Mouse (Mus musculus): ENCODE measurements around the gene Slc5a3. TPM values are rescaled to one million over a fixed set of nuclear protein-coding genes. Genes with fewer than 3 reads are reported as not detected.

Slc5a3 gene
- polyA plus RNA-seq, 1 experiment from 2014 or later: 3.5 TPM

- peak; percentile 8; the same call in 1 of the 2 replicates for ATAC-seq (replicated peaks; ENCODE audit: extremely low read depth, insufficient read depth, low FRiP score)
- no peaks in the 10 kb centered on the region for H3K27me3 ChIP-seq (ENCODE audit: control insufficient read depth, insufficient read depth, low read length)
- H3K4me1 ChIP-seq (ENCODE audit: control insufficient read depth, insufficient read depth, low read length): peaks cover 16% of the 10 kb centered on the region
- H3K9ac ChIP-seq (ENCODE audit: low read length): peak overlapping the region; percentile 93
- H3K9me3 ChIP-seq (replicated peaks; ENCODE audit: control insufficient read depth, low read length): peaks cover 4% of the 10 kb centered on the region
- peak overlapping the region; percentile 97 for H3K4me3 ChIP-seq (ENCODE audit: low read length)
- 3% methylated on average over 53 of the region's 63 CpGs for WGBS
- H3K36me3 ChIP-seq (ENCODE audit: control insufficient read depth, insufficient read depth): peaks cover 13% of the 10 kb centered on the region
- peak overlapping the region; percentile 93 for H3K4me2 ChIP-seq (ENCODE audit: low read depth, low read length)
- peak overlapping the region; percentile 73 for H3K27ac ChIP-seq (ENCODE audit: low read length)
Measured at GRCm38 (mm10) chr16:92058644-92059620, 810 bp downstream of the Slc5a3 start.

GRCm38 (mm10) chr16:92060213-92060612, 2.1 kb downstream of the Slc5a3 start:
- Histone ChIP-seq H3K9ac (ENCODE audit: low read length) (no peak overlapping the region), H3K4me2 (ENCODE audit: low read depth, low read length) (peak overlapping the region; percentile 93)
- ATAC-seq (replicated peaks; ENCODE audit: extremely low read depth, insufficient read depth, low FRiP score): no peak

DNA sequence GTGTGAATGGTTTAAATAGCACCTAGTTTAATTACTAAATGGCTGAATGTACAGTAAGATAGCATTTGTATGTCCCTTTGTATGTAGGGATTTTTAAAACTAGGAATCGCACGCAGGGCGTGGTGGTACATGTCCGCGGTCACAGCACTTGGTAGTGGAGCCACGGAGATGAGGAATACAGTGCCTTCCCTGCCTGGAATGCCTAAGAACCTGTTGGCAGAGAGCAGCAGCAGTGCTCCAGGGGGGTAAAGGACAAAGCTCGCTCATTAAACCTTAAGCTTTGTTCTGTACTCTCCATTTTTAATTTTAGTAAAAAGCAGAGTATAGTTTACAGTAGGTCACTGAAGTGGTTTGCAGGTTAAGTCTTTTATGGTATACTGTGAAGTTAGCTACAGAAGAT, 3.5 kb downstream of the Slc5a3 start:
- no peak overlapping the region for H3K4me3 ChIP-seq (ENCODE audit: low read length)
- H3K27me3 ChIP-seq (ENCODE audit: control insufficient read depth, insufficient read depth, low read length): no peaks in the 10 kb centered on the region
- H3K36me3 ChIP-seq (ENCODE audit: control insufficient read depth, insufficient read depth): peaks cover 13% of the 10 kb centered on the region
- H3K27ac ChIP-seq (ENCODE audit: low read length): no peak overlapping the region
- no peak for ATAC-seq (replicated peaks; ENCODE audit: extremely low read depth, insufficient read depth, low FRiP score)
- peaks cover 16% of the 10 kb centered on the region for H3K4me1 ChIP-seq (ENCODE audit: control insufficient read depth, insufficient read depth, low read length)
- H3K9ac ChIP-seq (ENCODE audit: low read length): no peak overlapping the region
- 90% methylated on average over 7 of the region's 7 CpGs for WGBS
- no peaks in the 10 kb centered on the region for H3K9me3 ChIP-seq (replicated peaks; ENCODE audit: control insufficient read depth, low read length)
- no peak overlapping the region for H3K4me2 ChIP-seq (ENCODE audit: low read depth, low read length)

More at GRCm38 (mm10) chr16:92060213-92060612, 2.1 kb downstream of the Slc5a3 start:
- H3K9me3 ChIP-seq (replicated peaks; ENCODE audit: control insufficient read depth, low read length): no peaks in the 10 kb centered on the region
- peaks cover 13% of the 10 kb centered on the region for H3K36me3 ChIP-seq (ENCODE audit: control insufficient read depth, insufficient read depth)
- H3K4me1 ChIP-seq (ENCODE audit: control insufficient read depth, insufficient read depth, low read length): peaks cover 19% of the 10 kb centered on the region
- H3K4me3 ChIP-seq (ENCODE audit: low read length): 0 out of 2 replicates have a peak overlapping the region, but pooled peaks have one; percentile 3
- H3K27ac ChIP-seq (ENCODE audit: low read length): no peak overlapping the region
- H3K27me3 ChIP-seq (ENCODE audit: control insufficient read depth, insufficient read depth, low read length): no peaks in the 10 kb centered on the region
- whole genome bisulfite sequencing: 75% methylated on average over 3 of the region's 3 CpGs

- no peak overlapping the region for H3K4me3 ChIP-seq (ENCODE audit: low read length)
- no peak overlapping the region for H3K27ac ChIP-seq (ENCODE audit: low read length)
- peaks cover 12% of the 10 kb centered on the region for H3K4me1 ChIP-seq (ENCODE audit: control insufficient read depth, insufficient read depth, low read length)
- WGBS: 95% methylated on average over 1 of the region's 1 CpGs
- H3K9me3 ChIP-seq (replicated peaks; ENCODE audit: control insufficient read depth, low read length): no peaks in the 10 kb centered on the region
- no peak for ATAC-seq (replicated peaks; ENCODE audit: extremely low read depth, insufficient read depth, low FRiP score)
- peaks cover 19% of the 10 kb centered on the region for H3K36me3 ChIP-seq (ENCODE audit: control insufficient read depth, insufficient read depth)
- no peaks in the 10 kb centered on the region for H3K27me3 ChIP-seq (ENCODE audit: control insufficient read depth, insufficient read depth, low read length)
- H3K4me2 ChIP-seq (ENCODE audit: low read depth, low read length): no peak overlapping the region
- no peak overlapping the region for H3K9ac ChIP-seq (ENCODE audit: low read length)
Measured at GRCm38 (mm10) chr16:92062832-92063231, 4.7 kb downstream of the Slc5a3 start.

DNA sequence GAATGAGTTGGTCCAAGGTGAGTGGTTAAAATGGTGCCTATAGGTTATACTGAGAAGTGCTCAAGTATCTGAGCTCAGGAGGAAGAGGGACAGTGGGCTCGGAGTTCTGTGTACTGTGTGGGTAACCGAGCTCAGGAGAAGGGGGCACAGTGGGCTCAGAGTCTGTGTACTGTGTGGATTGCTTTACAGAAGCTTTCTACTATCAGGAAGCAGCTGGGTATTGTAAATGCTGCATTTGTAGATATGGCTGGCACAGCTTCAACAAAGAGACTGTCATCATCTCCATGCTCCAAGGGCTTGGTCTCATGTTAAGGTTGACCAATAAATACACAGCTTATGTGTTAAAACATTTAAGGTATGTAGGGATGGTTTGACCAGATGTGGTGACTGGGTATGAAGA, 6.7 kb downstream of the Slc5a3 start:
- no peak overlapping the region for H3K27ac ChIP-seq (ENCODE audit: low read length)
- H3K36me3 ChIP-seq (ENCODE audit: control insufficient read depth, insufficient read depth): peaks cover 23% of the 10 kb centered on the region
- H3K27me3 ChIP-seq (ENCODE audit: control insufficient read depth, insufficient read depth, low read length): no peaks in the 10 kb centered on the region
- ATAC-seq (replicated peaks; ENCODE audit: extremely low read depth, insufficient read depth, low FRiP score): no peak
- H3K4me2 ChIP-seq (ENCODE audit: low read depth, low read length): no peak overlapping the region
- peaks cover 8% of the 10 kb centered on the region for H3K4me1 ChIP-seq (ENCODE audit: control insufficient read depth, insufficient read depth, low read length)
- WGBS: 75% methylated on average over 2 of the region's 2 CpGs
- H3K4me3 ChIP-seq (ENCODE audit: low read length): no peak overlapping the region
- H3K9ac ChIP-seq (ENCODE audit: low read length): no peak overlapping the region
- no peaks in the 10 kb centered on the region for H3K9me3 ChIP-seq (replicated peaks; ENCODE audit: control insufficient read depth, low read length)

- Histone ChIP-seq H3K27ac (ENCODE audit: low read length) (no peak overlapping the region), H3K9me3 (replicated peaks; ENCODE audit: control insufficient read depth, low read length) (no peaks in the 10 kb centered on the region), H3K4me3 (ENCODE audit: low read length) (no peak overlapping the region), H3K36me3 (ENCODE audit: control insufficient read depth, insufficient read depth) (peaks cover 14% of the 10 kb centered on the region), H3K4me1 (ENCODE audit: control insufficient read depth, insufficient read depth, low read length) (no peaks in the 10 kb centered on the region), H3K27me3 (ENCODE audit: control insufficient read depth, insufficient read depth, low read length) (no peaks in the 10 kb centered on the region), H3K4me2 (ENCODE audit: low read depth, low read length) (no peak overlapping the region), H3K9ac (ENCODE audit: low read length) (no peak overlapping the region)
- WGBS: 79% methylated on average over 8 of the region's 8 CpGs
- no peak for ATAC-seq (replicated peaks; ENCODE audit: extremely low read depth, insufficient read depth, low FRiP score)
Measured at GRCm38 (mm10) chr16:92070338-92070737, 12.2 kb downstream of the Slc5a3 start.

- no peak overlapping the region for H3K27ac ChIP-seq (ENCODE audit: low read length)
- H3K4me2 ChIP-seq (ENCODE audit: low read depth, low read length): no peak overlapping the region
- peaks cover 18% of the 10 kb centered on the region for H3K36me3 ChIP-seq (ENCODE audit: control insufficient read depth, insufficient read depth)
- no peak for ATAC-seq (replicated peaks; ENCODE audit: extremely low read depth, insufficient read depth, low FRiP score)
- H3K9me3 ChIP-seq (replicated peaks; ENCODE audit: control insufficient read depth, low read length): no peaks in the 10 kb centered on the region
- H3K9ac ChIP-seq (ENCODE audit: low read length): no peak overlapping the region
- 91% methylated on average over 8 of the region's 8 CpGs for WGBS
- no peaks in the 10 kb centered on the region for H3K27me3 ChIP-seq (ENCODE audit: control insufficient read depth, insufficient read depth, low read length)
- H3K4me3 ChIP-seq (ENCODE audit: low read length): no peak overlapping the region
- no peaks in the 10 kb centered on the region for H3K4me1 ChIP-seq (ENCODE audit: control insufficient read depth, insufficient read depth, low read length)
Measured at GRCm38 (mm10) chr16:92076797-92077196, 18.7 kb downstream of the Slc5a3 start.

GRCm38 (mm10) chr16:92083771-92084453, 25.8 kb downstream of the Slc5a3 start:
- ATAC-seq (replicated peaks; ENCODE audit: extremely low read depth, insufficient read depth, low FRiP score): no peak

GRCm38 (mm10) chr16:92089225-92089624, 31.1 kb downstream of the Slc5a3 start:
- no peak overlapping the region for H3K4me3 ChIP-seq (ENCODE audit: low read length)
- no peak overlapping the region for H3K4me2 ChIP-seq (ENCODE audit: low read depth, low read length)
- no peak for ATAC-seq (replicated peaks; ENCODE audit: extremely low read depth, insufficient read depth, low FRiP score)
- H3K36me3 ChIP-seq (ENCODE audit: control insufficient read depth, insufficient read depth): no peaks in the 10 kb centered on the region
- H3K4me1 ChIP-seq (ENCODE audit: control insufficient read depth, insufficient read depth, low read length): no peaks in the 10 kb centered on the region
- WGBS: 56% methylated on average over 3 of the region's 3 CpGs
- H3K27me3 ChIP-seq (ENCODE audit: control insufficient read depth, insufficient read depth, low read length): no peaks in the 10 kb centered on the region
- H3K27ac ChIP-seq (ENCODE audit: low read length): no peak overlapping the region
- no peaks in the 10 kb centered on the region for H3K9me3 ChIP-seq (replicated peaks; ENCODE audit: control insufficient read depth, low read length)
- H3K9ac ChIP-seq (ENCODE audit: low read length): no peak overlapping the region

More at GRCm38 (mm10) chr16:92083771-92084453, 25.8 kb downstream of the Slc5a3 start:
- 81% methylated on average over 10 of the region's 10 CpGs for WGBS
- no peaks in the 10 kb centered on the region for H3K9me3 ChIP-seq (replicated peaks; ENCODE audit: control insufficient read depth, low read length)
- H3K4me2 ChIP-seq (ENCODE audit: low read depth, low read length): no peak overlapping the region
- no peaks in the 10 kb centered on the region for H3K4me1 ChIP-seq (ENCODE audit: control insufficient read depth, insufficient read depth, low read length)
- peaks cover 10% of the 10 kb centered on the region for H3K36me3 ChIP-seq (ENCODE audit: control insufficient read depth, insufficient read depth)
- no peak overlapping the region for H3K4me3 ChIP-seq (ENCODE audit: low read length)
- no peak overlapping the region for H3K27ac ChIP-seq (ENCODE audit: low read length)
- no peaks in the 10 kb centered on the region for H3K27me3 ChIP-seq (ENCODE audit: control insufficient read depth, insufficient read depth, low read length)
- no peak overlapping the region for H3K9ac ChIP-seq (ENCODE audit: low read length)
